Mouse (Mus musculus): ENCODE measurements at regions not wholly inside any gene's neighbourhood (a gene's known extent, or its start where the extent isn't known, plus 50 kb on each side); places are given as distances from the start of the nearest gene placed in this dataset.

DNA sequence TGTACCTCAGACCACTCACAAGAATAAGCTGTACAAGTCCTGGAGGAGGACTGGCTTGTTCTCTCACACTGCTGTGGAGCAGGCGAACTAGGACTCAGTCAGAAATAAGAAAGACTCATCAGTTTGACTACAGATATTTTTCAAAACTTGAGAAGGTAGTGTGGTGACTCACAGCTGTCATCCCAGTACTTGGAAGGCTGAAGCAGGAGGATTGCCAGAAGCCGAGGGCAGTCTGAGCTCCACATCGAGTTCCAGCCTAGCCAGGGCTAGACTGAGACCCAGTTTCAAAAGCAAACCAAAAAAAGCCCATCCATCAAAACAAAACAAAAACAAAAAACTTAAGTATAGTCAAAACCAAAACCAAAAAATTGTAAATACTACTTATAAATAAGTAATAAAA lies 197.8 kb upstream of the Mkln1 start:
- no peak for TF ChIP-seq MYOG (IDR thresholded peaks at IDR 0.05; ENCODE audit: control insufficient read depth, extremely low read depth, insufficient read length)
- no peak for TF ChIP-seq MYOD1 (IDR thresholded peaks at IDR 0.05; ENCODE audit: control insufficient read depth, insufficient read length, low read depth)
- no peak for TF ChIP-seq USF1 (IDR thresholded peaks at IDR 0.05; ENCODE audit: low read depth)
- no peak for TF ChIP-seq FOSL1 (IDR thresholded peaks at IDR 0.05; ENCODE audit: insufficient read depth, low read length, poor library complexity, severe bottlenecking)
- TF ChIP-seq MAX (IDR thresholded peaks at IDR 0.05) = no peak
- no peak for TF ChIP-seq CEBPB (IDR thresholded peaks at IDR 0.05; ENCODE audit: low read depth)
- no peak for TF ChIP-seq CTCF (IDR thresholded peaks at IDR 0.05; ENCODE audit: control insufficient read depth, insufficient read depth, insufficient read length)
- peaks cover 53% of the 10 kb centered on the region for H3K79me2 ChIP-seq (ENCODE audit: control insufficient read depth, insufficient read depth)
- no peaks in the 10 kb centered on the region for H3K27me3 ChIP-seq (ENCODE audit: control insufficient read depth, insufficient read depth, insufficient read length)
- H3K79me3 ChIP-seq (ENCODE audit: low read depth) = peaks cover 19% of the 10 kb centered on the region
- H3ac ChIP-seq (ENCODE audit: control insufficient read depth, insufficient read length, low read depth) = no peak overlapping the region
- H3K36me3 ChIP-seq (ENCODE audit: control insufficient read depth, insufficient read depth) = peaks cover 6% of the 10 kb centered on the region
- H3K4me3 ChIP-seq (ENCODE audit: insufficient read depth, poor library complexity, severe bottlenecking) = no peak overlapping the region

GRCm38 (mm10) chr6:31201375-31201972 lies 197.1 kb upstream of the Mkln1 start:
- no peak for TF ChIP-seq MAX (IDR thresholded peaks at IDR 0.05)
- no peak for TF ChIP-seq CEBPB (IDR thresholded peaks at IDR 0.05; ENCODE audit: low read depth)
- TF ChIP-seq MYOD1 (IDR thresholded peaks at IDR 0.05; ENCODE audit: control insufficient read depth, insufficient read length, low read depth) = no peak
- no peak for TF ChIP-seq CTCF (IDR thresholded peaks at IDR 0.05; ENCODE audit: control insufficient read depth, insufficient read depth, insufficient read length)
- TF ChIP-seq FOSL1 (IDR thresholded peaks at IDR 0.05; ENCODE audit: insufficient read depth, low read length, poor library complexity, severe bottlenecking) = no peak
- TF ChIP-seq USF1 (IDR thresholded peaks at IDR 0.05; ENCODE audit: low read depth) = no peak
- peaks cover 21% of the 10 kb centered on the region for H3K79me3 ChIP-seq (ENCODE audit: low read depth)
- peaks cover 53% of the 10 kb centered on the region for H3K79me2 ChIP-seq (ENCODE audit: control insufficient read depth, insufficient read depth)
- H3K4me3 ChIP-seq (ENCODE audit: insufficient read depth, poor library complexity, severe bottlenecking) = no peak overlapping the region
- H3ac ChIP-seq (ENCODE audit: control insufficient read depth, insufficient read length, low read depth) = no peak overlapping the region
- peaks cover 6% of the 10 kb centered on the region for H3K36me3 ChIP-seq (ENCODE audit: control insufficient read depth, insufficient read depth)
- no peaks in the 10 kb centered on the region for H3K27me3 ChIP-seq (ENCODE audit: control insufficient read depth, insufficient read depth, insufficient read length)

DNA sequence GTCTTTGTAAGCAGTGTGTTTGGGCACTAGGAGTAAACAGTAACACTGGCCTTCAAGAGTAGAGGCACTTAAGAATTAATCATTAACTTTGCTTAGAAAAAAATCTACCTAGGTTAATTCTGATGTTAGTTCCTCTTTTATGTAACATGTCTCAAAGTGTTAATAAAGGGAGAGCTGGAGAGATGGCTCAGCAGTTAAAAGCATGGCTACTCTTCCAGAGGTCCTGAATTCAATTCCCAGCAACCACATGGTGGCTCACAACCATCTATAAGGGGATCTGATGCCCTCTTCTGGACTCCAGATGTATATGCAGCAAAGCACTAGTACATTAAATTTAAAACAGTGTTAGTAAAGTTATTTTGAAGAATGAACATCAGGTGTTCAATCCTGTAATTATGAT lies 195.9 kb upstream of the Mkln1 start:
- Histone ChIP-seq H3ac (ENCODE audit: control insufficient read depth, insufficient read length, low read depth) (no peak overlapping the region), H3K79me2 (ENCODE audit: control insufficient read depth, insufficient read depth) (peaks cover 57% of the 10 kb centered on the region), H3K79me3 (ENCODE audit: low read depth) (peaks cover 22% of the 10 kb centered on the region), H3K36me3 (ENCODE audit: control insufficient read depth, insufficient read depth) (peaks cover 6% of the 10 kb centered on the region), H3K4me3 (ENCODE audit: insufficient read depth, poor library complexity, severe bottlenecking) (no peak overlapping the region), H3K27me3 (ENCODE audit: control insufficient read depth, insufficient read depth, insufficient read length) (no peaks in the 10 kb centered on the region)
- TF ChIP-seq MAX (IDR thresholded peaks at IDR 0.05) = no peak
- no peak for TF ChIP-seq MYOD1 (IDR thresholded peaks at IDR 0.05; ENCODE audit: control insufficient read depth, insufficient read length, low read depth)
- no peak for TF ChIP-seq USF1 (IDR thresholded peaks at IDR 0.05; ENCODE audit: low read depth)
- TF ChIP-seq MYOG (IDR thresholded peaks at IDR 0.05; ENCODE audit: control insufficient read depth, extremely low read depth, insufficient read length) = no peak
- TF ChIP-seq CEBPB (IDR thresholded peaks at IDR 0.05; ENCODE audit: low read depth) = no peak
- no peak for TF ChIP-seq CTCF (IDR thresholded peaks at IDR 0.05; ENCODE audit: control insufficient read depth, insufficient read depth, insufficient read length)

DNA sequence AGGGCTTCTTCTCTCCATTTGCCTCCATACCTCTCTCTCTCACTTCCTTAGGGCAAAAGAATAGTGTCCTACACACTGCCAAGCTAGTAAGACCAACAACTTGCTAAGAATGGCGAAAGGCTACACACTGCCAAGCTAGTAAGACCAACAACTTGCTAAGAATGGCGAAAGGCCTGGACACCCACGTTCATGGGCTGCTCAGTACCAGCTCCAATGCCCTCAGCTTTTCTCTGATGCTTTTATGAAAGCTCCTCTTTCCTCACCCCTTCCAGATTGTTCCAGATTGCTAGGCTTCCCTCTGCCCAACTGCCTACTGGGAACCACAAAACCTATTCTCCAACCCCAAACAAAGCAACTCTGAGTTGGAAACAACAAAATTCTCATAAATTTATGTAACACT lies 194.1 kb upstream of the Mkln1 start:
- H3K4me3 ChIP-seq (ENCODE audit: insufficient read depth, poor library complexity, severe bottlenecking) = no peak overlapping the region
- peaks cover 5% of the 10 kb centered on the region for H3K36me3 ChIP-seq (ENCODE audit: control insufficient read depth, insufficient read depth)
- H3K79me3 ChIP-seq (ENCODE audit: low read depth) = peaks cover 20% of the 10 kb centered on the region
- H3K79me2 ChIP-seq (ENCODE audit: control insufficient read depth, insufficient read depth) = peaks cover 48% of the 10 kb centered on the region
- H3K27me3 ChIP-seq (ENCODE audit: control insufficient read depth, insufficient read depth, insufficient read length) = no peaks in the 10 kb centered on the region
- H3ac ChIP-seq (ENCODE audit: control insufficient read depth, insufficient read length, low read depth) = no peak overlapping the region
- TF ChIP-seq USF1 (IDR thresholded peaks at IDR 0.05; ENCODE audit: low read depth) (no peak), CEBPB (IDR thresholded peaks at IDR 0.05; ENCODE audit: low read depth) (no peak), MAX (IDR thresholded peaks at IDR 0.05) (no peak), MYOG (IDR thresholded peaks at IDR 0.05; ENCODE audit: control insufficient read depth, extremely low read depth, insufficient read length) (no peak), MYOD1 (IDR thresholded peaks at IDR 0.05; ENCODE audit: control insufficient read depth, insufficient read length, low read depth) (no peak), CTCF (IDR thresholded peaks at IDR 0.05; ENCODE audit: control insufficient read depth, insufficient read depth, insufficient read length) (no peak), FOSL1 (IDR thresholded peaks at IDR 0.05; ENCODE audit: insufficient read depth, low read length, poor library complexity, severe bottlenecking) (no peak)

DNA sequence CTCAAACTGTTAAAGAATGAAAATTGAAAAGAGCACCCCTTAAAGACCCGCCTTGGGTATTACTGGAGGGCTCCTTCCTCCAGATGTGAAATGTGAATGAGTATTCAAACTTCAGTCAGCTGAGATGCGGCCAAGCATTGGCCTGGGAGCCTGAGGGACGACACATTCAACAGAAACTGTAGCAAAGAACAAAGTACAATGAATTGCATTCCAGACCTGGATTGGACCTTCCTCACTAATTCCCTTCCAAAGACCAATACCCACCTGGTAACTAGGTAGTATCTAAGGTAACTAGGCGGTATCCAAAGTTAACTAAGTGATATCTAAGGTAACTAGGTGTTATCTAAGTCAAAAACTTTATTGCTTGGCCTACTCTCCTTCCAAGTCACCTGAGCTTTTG lies 193.7 kb upstream of the Mkln1 start:
- Histone ChIP-seq H3ac (ENCODE audit: control insufficient read depth, insufficient read length, low read depth) (no peak overlapping the region), H3K27me3 (ENCODE audit: control insufficient read depth, insufficient read depth, insufficient read length) (no peaks in the 10 kb centered on the region), H3K36me3 (ENCODE audit: control insufficient read depth, insufficient read depth) (peaks cover 9% of the 10 kb centered on the region), H3K79me2 (ENCODE audit: control insufficient read depth, insufficient read depth) (peaks cover 46% of the 10 kb centered on the region), H3K79me3 (ENCODE audit: low read depth) (peaks cover 19% of the 10 kb centered on the region), H3K4me3 (ENCODE audit: insufficient read depth, poor library complexity, severe bottlenecking) (no peak overlapping the region)
- TF ChIP-seq MAX (IDR thresholded peaks at IDR 0.05) = no peak
- TF ChIP-seq CEBPB (IDR thresholded peaks at IDR 0.05; ENCODE audit: low read depth) = no peak
- no peak for TF ChIP-seq USF1 (IDR thresholded peaks at IDR 0.05; ENCODE audit: low read depth)
- TF ChIP-seq MYOD1 (IDR thresholded peaks at IDR 0.05; ENCODE audit: control insufficient read depth, insufficient read length, low read depth) = no peak
- TF ChIP-seq MYOG (IDR thresholded peaks at IDR 0.05; ENCODE audit: control insufficient read depth, extremely low read depth, insufficient read length) = no peak
- no peak for TF ChIP-seq FOSL1 (IDR thresholded peaks at IDR 0.05; ENCODE audit: insufficient read depth, low read length, poor library complexity, severe bottlenecking)
- TF ChIP-seq CTCF (IDR thresholded peaks at IDR 0.05; ENCODE audit: control insufficient read depth, insufficient read depth, insufficient read length) = no peak

GRCm38 (mm10) chr6:31206106-31206505 lies 192.4 kb upstream of the Mkln1 start:
- Histone ChIP-seq H3K79me3 (ENCODE audit: low read depth) (peaks cover 20% of the 10 kb centered on the region), H3K36me3 (ENCODE audit: control insufficient read depth, insufficient read depth) (peaks cover 16% of the 10 kb centered on the region), H3K79me2 (ENCODE audit: control insufficient read depth, insufficient read depth) (peaks cover 48% of the 10 kb centered on the region), H3K4me3 (ENCODE audit: insufficient read depth, poor library complexity, severe bottlenecking) (no peak overlapping the region), H3K27me3 (ENCODE audit: control insufficient read depth, insufficient read depth, insufficient read length) (no peaks in the 10 kb centered on the region), H3ac (ENCODE audit: control insufficient read depth, insufficient read length, low read depth) (no peak overlapping the region)
- TF ChIP-seq MAX (IDR thresholded peaks at IDR 0.05) = no peak
- TF ChIP-seq MYOG (IDR thresholded peaks at IDR 0.05; ENCODE audit: control insufficient read depth, extremely low read depth, insufficient read length) = no peak
- no peak for TF ChIP-seq MYOD1 (IDR thresholded peaks at IDR 0.05; ENCODE audit: control insufficient read depth, insufficient read length, low read depth)
- no peak for TF ChIP-seq FOSL1 (IDR thresholded peaks at IDR 0.05; ENCODE audit: insufficient read depth, low read length, poor library complexity, severe bottlenecking)
- TF ChIP-seq USF1 (IDR thresholded peaks at IDR 0.05; ENCODE audit: low read depth) = no peak
- TF ChIP-seq CEBPB (IDR thresholded peaks at IDR 0.05; ENCODE audit: low read depth) = no peak

Measured in C2C12 (cell line).